Mouse (Mus musculus): ENCODE results near the gene 4930505A04Rik. TPM values are rescaled to one million over a fixed set of nuclear protein-coding genes. Genes with fewer than 3 reads are reported as not detected.
A peak's percentile ranks its signal among the peaks of the same experiment; 100 is the strongest.

4930505A04Rik gene
- not detected in 2 replicates for polyA plus RNA-seq (2014; fragmentation: Nextera tagmentation; extraction: Ambion mirVana)

GRCm38 (mm10) chr11:30471751-30472593 lies at the start of gene 4930505A04Rik:
Gene 4930505A04Rik (minus strand): TSS chr11:30471827.
- peak within 1 kb of the TSS; percentile 42 for H3K4me3 ChIP-seq (ENCODE audit: low read depth, low read length)
- H3K36me3 ChIP-seq (ENCODE audit: control insufficient read depth, insufficient read depth, low read length): no peaks in the 10 kb centered on the region
- H3K4me2 ChIP-seq: peak within 1 kb of the TSS; percentile 73
- H3K9me3 ChIP-seq (replicated peaks; ENCODE audit: control insufficient read depth, low read length): no peaks in the 10 kb centered on the region
- peaks cover 4% of the 10 kb centered on the region; the same call in 1 of the 2 replicates for H3K4me1 ChIP-seq (ENCODE audit: control insufficient read depth, insufficient read depth, low read length)
- peak within 1 kb of the TSS; percentile 77 for H3K9ac ChIP-seq (ENCODE audit: low read depth, low read length)
- H3K27me3 ChIP-seq (ENCODE audit: control insufficient read depth, insufficient read depth, low read length): no peaks in the 10 kb centered on the region
- ATAC-seq (replicated peaks; ENCODE audit: insufficient number of reproducible peaks, low FRiP score, low TSS enrichment): peak; percentile 89
- peak within 1 kb of the TSS; percentile 80 for H3K27ac ChIP-seq (ENCODE audit: low read depth, low read length)
- 6% methylated on average over 17 of the region's 17 CpGs for WGBS (ENCODE audit: insufficient replicate concordance)

GRCm38 (mm10) chr11:30517133-30517532 lies 45.5 kb upstream of the 4930505A04Rik start:
- no peak overlapping the region for H3K4me3 ChIP-seq (ENCODE audit: low read depth, low read length)

GRCm38 (mm10) chr11:30508178-30508577 lies 36.6 kb upstream of the 4930505A04Rik start:
- Histone ChIP-seq H3K9me3 (replicated peaks; ENCODE audit: control insufficient read depth, low read length) (no peaks in the 10 kb centered on the region), H3K27me3 (ENCODE audit: control insufficient read depth, insufficient read depth, low read length) (no peaks in the 10 kb centered on the region), H3K27ac (ENCODE audit: low read depth, low read length) (no peak overlapping the region), H3K4me3 (ENCODE audit: low read depth, low read length) (no peak overlapping the region), H3K4me1 (ENCODE audit: control insufficient read depth, insufficient read depth, low read length) (no peaks in the 10 kb centered on the region), H3K9ac (ENCODE audit: low read depth, low read length) (no peak overlapping the region), H3K36me3 (ENCODE audit: control insufficient read depth, insufficient read depth, low read length) (no peaks in the 10 kb centered on the region), H3K4me2 (no peak overlapping the region)
- no peak for ATAC-seq (replicated peaks; ENCODE audit: insufficient number of reproducible peaks, low FRiP score, low TSS enrichment)
- WGBS (ENCODE audit: insufficient replicate concordance): 82% methylated on average over 4 of the region's 4 CpGs

More at GRCm38 (mm10) chr11:30517133-30517532, 45.5 kb upstream of the 4930505A04Rik start:
- no peaks in the 10 kb centered on the region for H3K4me1 ChIP-seq (ENCODE audit: control insufficient read depth, insufficient read depth, low read length)
- no peaks in the 10 kb centered on the region for H3K9me3 ChIP-seq (replicated peaks; ENCODE audit: control insufficient read depth, low read length)
- no peaks in the 10 kb centered on the region for H3K36me3 ChIP-seq (ENCODE audit: control insufficient read depth, insufficient read depth, low read length)
- H3K27ac ChIP-seq (ENCODE audit: low read depth, low read length): no peak overlapping the region
- no peaks in the 10 kb centered on the region for H3K27me3 ChIP-seq (ENCODE audit: control insufficient read depth, insufficient read depth, low read length)
- no peak overlapping the region for H3K9ac ChIP-seq (ENCODE audit: low read depth, low read length)
- 75% methylated on average over 2 of the region's 2 CpGs for WGBS (ENCODE audit: insufficient replicate concordance)
- ATAC-seq (replicated peaks; ENCODE audit: insufficient number of reproducible peaks, low FRiP score, low TSS enrichment): no peak
- H3K4me2 ChIP-seq: no peak overlapping the region

- no peaks in the 10 kb centered on the region for H3K4me1 ChIP-seq (ENCODE audit: control insufficient read depth, insufficient read depth, low read length)
- 20% methylated on average over 3 of the region's 3 CpGs for WGBS (ENCODE audit: insufficient replicate concordance)
- H3K36me3 ChIP-seq (ENCODE audit: control insufficient read depth, insufficient read depth, low read length): no peaks in the 10 kb centered on the region
- H3K27ac ChIP-seq (ENCODE audit: low read depth, low read length): no peak overlapping the region
- no peak overlapping the region for H3K4me2 ChIP-seq
- H3K4me3 ChIP-seq (ENCODE audit: low read depth, low read length): no peak overlapping the region
- ATAC-seq (replicated peaks; ENCODE audit: insufficient number of reproducible peaks, low FRiP score, low TSS enrichment): no peak
- H3K9me3 ChIP-seq (replicated peaks; ENCODE audit: control insufficient read depth, low read length): peaks cover 6% of the 10 kb centered on the region
- no peaks in the 10 kb centered on the region for H3K27me3 ChIP-seq (ENCODE audit: control insufficient read depth, insufficient read depth, low read length)
- no peak overlapping the region for H3K9ac ChIP-seq (ENCODE audit: low read depth, low read length)
Observed at GRCm38 (mm10) chr11:30498738-30499355, 27.2 kb upstream of the 4930505A04Rik start.

GRCm38 (mm10) chr11:30497151-30497550 lies 25.5 kb upstream of the 4930505A04Rik start:
- Histone ChIP-seq H3K4me2 (no peak overlapping the region), H3K9ac (ENCODE audit: low read depth, low read length) (no peak overlapping the region), H3K9me3 (replicated peaks; ENCODE audit: control insufficient read depth, low read length) (peaks cover 6% of the 10 kb centered on the region), H3K27me3 (ENCODE audit: control insufficient read depth, insufficient read depth, low read length) (no peaks in the 10 kb centered on the region), H3K4me3 (ENCODE audit: low read depth, low read length) (no peak overlapping the region), H3K36me3 (ENCODE audit: control insufficient read depth, insufficient read depth, low read length) (no peaks in the 10 kb centered on the region), H3K4me1 (ENCODE audit: control insufficient read depth, insufficient read depth, low read length) (no peaks in the 10 kb centered on the region), H3K27ac (ENCODE audit: low read depth, low read length) (no peak overlapping the region)
- 59% methylated on average over 2 of the region's 2 CpGs for WGBS (ENCODE audit: insufficient replicate concordance)
- no peak for ATAC-seq (replicated peaks; ENCODE audit: insufficient number of reproducible peaks, low FRiP score, low TSS enrichment)

- Histone ChIP-seq H3K36me3 (ENCODE audit: control insufficient read depth, insufficient read depth, low read length) (no peaks in the 10 kb centered on the region), H3K9me3 (replicated peaks; ENCODE audit: control insufficient read depth, low read length) (peaks cover 2% of the 10 kb centered on the region; the same call in 1 of the 2 replicates), H3K9ac (ENCODE audit: low read depth, low read length) (no peak overlapping the region), H3K4me2 (no peak overlapping the region), H3K27ac (ENCODE audit: low read depth, low read length) (no peak overlapping the region), H3K4me1 (ENCODE audit: control insufficient read depth, insufficient read depth, low read length) (no peaks in the 10 kb centered on the region), H3K4me3 (ENCODE audit: low read depth, low read length) (no peak overlapping the region), H3K27me3 (ENCODE audit: control insufficient read depth, insufficient read depth, low read length) (no peaks in the 10 kb centered on the region)
- ATAC-seq (replicated peaks; ENCODE audit: insufficient number of reproducible peaks, low FRiP score, low TSS enrichment): no peak
Observed at GRCm38 (mm10) chr11:30491515-30492260, 20.1 kb upstream of the 4930505A04Rik start.

GRCm38 (mm10) chr11:30488183-30488582 lies 16.6 kb upstream of the 4930505A04Rik start:
- 81% methylated on average over 9 of the region's 10 CpGs for WGBS (ENCODE audit: insufficient replicate concordance)
- ATAC-seq (replicated peaks; ENCODE audit: insufficient number of reproducible peaks, low FRiP score, low TSS enrichment): no peak
- no peak overlapping the region for H3K4me3 ChIP-seq (ENCODE audit: low read depth, low read length)

GRCm38 (mm10) chr11:30483286-30483685 lies 11.7 kb upstream of the 4930505A04Rik start:
- Histone ChIP-seq H3K4me3 (ENCODE audit: low read depth, low read length) (no peak overlapping the region), H3K4me2 (no peak overlapping the region), H3K27ac (ENCODE audit: low read depth, low read length) (no peak overlapping the region), H3K36me3 (ENCODE audit: control insufficient read depth, insufficient read depth, low read length) (no peaks in the 10 kb centered on the region), H3K4me1 (ENCODE audit: control insufficient read depth, insufficient read depth, low read length) (no peaks in the 10 kb centered on the region), H3K9me3 (replicated peaks; ENCODE audit: control insufficient read depth, low read length) (no peaks in the 10 kb centered on the region), H3K9ac (ENCODE audit: low read depth, low read length) (no peak overlapping the region), H3K27me3 (ENCODE audit: control insufficient read depth, insufficient read depth, low read length) (no peaks in the 10 kb centered on the region)
- no peak for ATAC-seq (replicated peaks; ENCODE audit: insufficient number of reproducible peaks, low FRiP score, low TSS enrichment)
- WGBS (ENCODE audit: insufficient replicate concordance): 82% methylated on average over 4 of the region's 4 CpGs

More at GRCm38 (mm10) chr11:30488183-30488582, 16.6 kb upstream of the 4930505A04Rik start:
- H3K4me2 ChIP-seq: no peak overlapping the region
- H3K27ac ChIP-seq (ENCODE audit: low read depth, low read length): no peak overlapping the region
- no peak overlapping the region for H3K9ac ChIP-seq (ENCODE audit: low read depth, low read length)
- no peaks in the 10 kb centered on the region for H3K36me3 ChIP-seq (ENCODE audit: control insufficient read depth, insufficient read depth, low read length)
- H3K4me1 ChIP-seq (ENCODE audit: control insufficient read depth, insufficient read depth, low read length): no peaks in the 10 kb centered on the region
- H3K9me3 ChIP-seq (replicated peaks; ENCODE audit: control insufficient read depth, low read length): no peaks in the 10 kb centered on the region
- H3K27me3 ChIP-seq (ENCODE audit: control insufficient read depth, insufficient read depth, low read length): no peaks in the 10 kb centered on the region

Data from heart, embryonic 11.5 days (tissue).